Mouse (Mus musculus): ENCODE data around the gene Mrpl36.

Gene Mrpl36

GRCm38 (mm10) chr13:73346743-73347142 lies 18.4 kb downstream of the Mrpl36 start:
- DNase-seq (ENCODE audit: low spot score), result no peak

- DNase-seq (ENCODE audit: low spot score), result no peak
These were observed 18.9 kb downstream of the Mrpl36 start for GRCm38 (mm10) chr13:73347171-73347570.

GRCm38 (mm10) chr13:73347922-73348650 lies 19.8 kb downstream of the Mrpl36 start:
- DNase-seq (ENCODE audit: low spot score), result no peak

DNA sequence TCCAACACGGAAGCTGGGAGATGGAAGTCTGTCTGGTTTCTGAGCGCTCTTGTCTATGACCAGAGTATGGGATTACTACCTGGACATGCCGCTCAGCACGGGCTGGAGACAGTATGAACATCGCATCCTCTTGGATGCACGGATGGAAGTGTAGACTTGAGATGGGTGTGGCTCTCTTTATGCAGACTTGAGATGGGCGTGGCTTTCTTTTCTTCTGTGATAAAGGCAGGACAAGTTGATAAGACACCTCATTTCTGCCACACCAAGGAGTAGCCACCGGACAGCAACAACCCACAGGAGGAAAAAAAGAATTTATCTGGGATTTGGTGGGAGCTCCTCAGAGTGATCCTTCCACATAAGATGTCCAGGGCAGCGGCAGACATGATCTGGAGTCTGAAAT lies 22.4 kb downstream of the Mrpl36 start:
- DNase-seq (ENCODE audit: low spot score), result no peak

DNA sequence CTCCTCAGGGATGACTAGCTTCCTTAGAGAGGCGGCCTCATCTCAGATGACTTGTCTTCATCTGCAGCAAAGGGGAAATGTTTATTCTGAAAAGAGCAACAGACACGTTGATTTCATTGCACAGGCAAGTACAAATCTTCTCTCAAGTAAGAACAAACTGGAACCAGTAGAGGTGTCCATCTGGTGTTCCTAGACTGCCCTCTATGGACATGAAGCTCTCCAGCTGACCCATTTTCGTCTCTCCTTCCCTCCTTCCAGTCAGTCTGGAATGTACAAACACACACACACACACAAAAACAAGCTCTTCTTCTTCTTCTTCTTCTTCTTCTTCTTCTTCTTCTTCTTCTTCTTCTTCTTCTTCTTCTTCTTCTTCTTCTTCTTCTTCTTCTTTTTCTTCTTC lies 23.6 kb downstream of the Mrpl36 start:
- DNase-seq (ENCODE audit: low spot score), result no peak

DNA sequence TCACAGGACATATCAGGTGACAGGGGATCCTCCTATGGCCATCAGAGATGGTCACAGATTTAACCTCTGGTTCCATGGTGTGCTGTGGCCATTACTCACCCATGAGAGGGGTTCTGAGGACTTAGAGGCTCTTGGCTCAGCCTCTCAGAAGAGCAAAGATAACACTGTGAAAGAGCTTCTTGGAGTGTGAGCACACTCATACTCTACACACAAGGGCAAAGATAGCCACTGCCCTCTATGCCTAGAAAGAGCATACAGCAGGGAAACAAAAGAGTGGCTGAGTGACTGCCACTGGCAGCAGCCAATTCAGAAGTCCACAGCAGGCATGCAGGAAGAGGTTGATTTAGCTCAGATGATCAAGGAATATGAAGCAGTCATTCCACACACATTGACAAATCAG lies 24.2 kb downstream of the Mrpl36 start:
- no peak for DNase-seq (ENCODE audit: low spot score)

- DNase-seq (ENCODE audit: low spot score), result no peak
These were observed 28.8 kb downstream of the Mrpl36 start for GRCm38 (mm10) chr13:73357106-73357505.

- no peak for DNase-seq (ENCODE audit: low spot score)
These were observed 45.1 kb downstream of the Mrpl36 start for GRCm38 (mm10) chr13:73373367-73373766.

GRCm38 (mm10) chr13:73374612-73375011 lies 46.3 kb downstream of the Mrpl36 start:
- DNase-seq (ENCODE audit: low spot score), result no peak

GRCm38 (mm10) chr13:73377637-73378036 lies 49.3 kb downstream of the Mrpl36 start:
- DNase-seq (ENCODE audit: low spot score), result no peak

Measured in testis, postnatal 10 days (tissue).